Comparison of ENCODE assay signal across 8 mouse cellular contexts in the genomic region with DNA sequence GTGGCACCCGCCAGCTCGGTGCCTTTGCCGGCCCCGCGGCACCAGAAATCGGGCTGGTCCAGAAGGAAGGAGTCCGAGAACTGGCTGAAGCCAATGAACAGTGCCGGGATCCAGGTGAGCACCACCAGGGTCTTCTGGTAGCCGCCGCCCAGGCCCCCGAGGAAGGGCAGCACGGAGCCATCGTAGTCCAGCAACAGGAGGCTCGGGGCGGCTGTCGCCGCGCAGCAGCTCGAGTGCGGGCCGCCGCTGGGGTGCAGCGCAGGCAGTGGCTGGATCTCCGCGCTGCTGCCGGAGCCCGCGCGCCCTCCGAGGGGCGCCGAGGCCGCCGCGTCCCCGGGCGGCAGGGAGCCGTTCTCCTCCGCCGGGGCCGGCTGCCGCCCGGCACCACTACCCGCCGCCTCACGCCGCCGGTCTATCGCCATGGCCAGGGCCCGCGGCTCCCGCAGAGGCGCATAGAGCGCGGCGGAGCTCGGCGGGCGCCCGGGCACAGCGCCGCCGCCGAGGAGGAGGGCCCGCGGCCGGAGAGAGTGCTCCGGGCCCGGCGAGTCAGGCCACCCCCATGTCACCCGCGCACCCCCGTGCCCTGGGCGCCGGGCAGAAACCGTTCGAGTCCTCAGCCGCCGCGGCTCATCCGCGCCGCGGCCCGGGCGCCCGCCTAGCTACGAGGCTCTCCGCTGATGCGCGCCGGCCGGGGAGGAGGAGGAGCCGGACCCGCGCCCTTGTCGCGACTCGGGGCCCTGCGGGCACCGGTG. TPM values are rescaled to one million over a fixed set of nuclear protein-coding genes. Genes with fewer than 3 reads are reported as not detected.
DNase-seq lines count a peak whose midpoint lies in the region; ATAC-seq and TF ChIP-seq lines count a peak whose summit lies in the region.

No protein-coding gene starts in this region.

- no peaks in the 10 kb centered on the region for H3K27me3 ChIP-seq in lung, postnatal 0 days (replicated peaks; ENCODE audit: insufficient read depth, low read length)

- H3K27ac ChIP-seq in lung, postnatal 0 days (ENCODE audit: low read length): peak overlapping the region; percentile 83

- peak overlapping the region; percentile 73 for H3K4me3 ChIP-seq in lung, postnatal 0 days (ENCODE audit: low read depth, low read length)

- no peaks in the 10 kb centered on the region for H3K36me3 ChIP-seq in lung, postnatal 0 days (ENCODE audit: insufficient read depth, low read length)

- no peak for TF ChIP-seq CTCF in lung, postnatal 0 days (IDR thresholded peaks at IDR 0.05)

- WGBS in lung, postnatal 0 days: 0% methylated on average over 30 of the region's 101 CpGs

- peak; percentile 60 for ATAC-seq in lung, postnatal 0 days

- no peaks in the 10 kb centered on the region for H3K9me3 ChIP-seq in lung, postnatal 0 days (ENCODE audit: low read length)

- H3K4me1 ChIP-seq in lung, postnatal 0 days (ENCODE audit: insufficient read depth, low read depth, low read length): no peaks in the 10 kb centered on the region; the same call in 1 of the 2 replicates

- TF ChIP-seq EP300 in lung, postnatal 0 days (IDR thresholded peaks at IDR 0.05): no peak

- H3K4me2 ChIP-seq in lung, postnatal 0 days (replicated peaks; ENCODE audit: low read depth, low read length): peak overlapping the region; percentile 91

- peak; percentile 20 to 22 for DNase-seq in lung, adult 18-20 months
- no peak for DNase-seq in lung, postnatal 25 days (ENCODE audit: low spot score)
- DNase-seq in cerebellum, postnatal 14 days: peak; percentile 48 to 60
- DNase-seq in gastrocnemius, postnatal 4 days (ENCODE audit: low spot score in 2 of 2): peak; percentile 32 to 69
- DNase-seq in kidney, postnatal 25 days: peak; percentile 28 to 58
- peak; percentile 38 for DNase-seq in lung, postnatal 0 days (ENCODE audit: low spot score)
- peak; percentile 50 to 55 for DNase-seq in right cerebral cortex, postnatal 10 days (ENCODE audit: low spot score in 2 of 2)
- DNase-seq in adipocyte (ENCODE audit: low spot score): no peak

- H3K9ac ChIP-seq in lung, postnatal 0 days (replicated peaks; ENCODE audit: low read depth): peak overlapping the region; percentile 54

RNA-seq across cellular contexts. Expression of a gene that starts 0.4 kb away (rescaled TPM):
- 1 to 10 TPM; 7.4 to 7.8 TPM for total RNA-seq in gastrocnemius, postnatal 4 days (2021)
- 8.1 and 9.1 TPM in 2 replicates for polyA plus RNA-seq in lung, postnatal 0 days (2015; fragmentation: Nextera tagmentation; extraction: Ambion mirVana)

Comparison
In these comparisons a context has a peak if more than half of its experiments do, and no peak if none do; other contexts are left out.
1. DNase-seq: peak in lung, adult 18-20 months (2 of 2), cerebellum, postnatal 14 days (2 of 2), gastrocnemius, postnatal 4 days (2 of 2), kidney, postnatal 25 days (2 of 2), lung, postnatal 0 days (single experiment) and right cerebral cortex, postnatal 10 days (2 of 2); none in lung, postnatal 25 days (single experiment) and adipocyte (single experiment).